Mouse (Mus musculus): Measurements from ENCODE around the gene Igf2bp3.

- TF ChIP-seq POLR2A (IDR thresholded peaks at IDR 0.05; ENCODE audit: extremely low read depth, insufficient read depth, low read length) (no peak), CTCF (IDR thresholded peaks at IDR 0.05; ENCODE audit: extremely low read depth, insufficient read depth, low read length) (peak; percentile 40; the same call in 1 of the 2 replicates)
These were observed 6.3 kb downstream of the Igf2bp3 start for GRCm38 (mm10) chr6:49208297-49208930.

All from cortical plate, adult 2 months (tissue).